Mouse (Mus musculus) olfactory bulb, adult 2 months (tissue): ENCODE results near the gene C77080.

Experiments used
- CTCF ChIP-seq: fragments of 200-500 bp; IDR thresholded peaks from 2 replicates; pipeline ENCODE4 v1.5.1; 2012; ENCODE audit warnings: low read depth, mild to moderate bottlenecking, low read length, moderate library complexity; ENCODE audit not compliant: insufficient read depth
- POLR2A ChIP-seq: fragments of 200-500 bp; IDR thresholded peaks from 2 replicates; pipeline ENCODE4 v1.6.1; 2012; ENCODE audit warnings: mild to moderate bottlenecking, low read depth, low read length, moderate library complexity; ENCODE audit not compliant: insufficient read depth

DNA sequence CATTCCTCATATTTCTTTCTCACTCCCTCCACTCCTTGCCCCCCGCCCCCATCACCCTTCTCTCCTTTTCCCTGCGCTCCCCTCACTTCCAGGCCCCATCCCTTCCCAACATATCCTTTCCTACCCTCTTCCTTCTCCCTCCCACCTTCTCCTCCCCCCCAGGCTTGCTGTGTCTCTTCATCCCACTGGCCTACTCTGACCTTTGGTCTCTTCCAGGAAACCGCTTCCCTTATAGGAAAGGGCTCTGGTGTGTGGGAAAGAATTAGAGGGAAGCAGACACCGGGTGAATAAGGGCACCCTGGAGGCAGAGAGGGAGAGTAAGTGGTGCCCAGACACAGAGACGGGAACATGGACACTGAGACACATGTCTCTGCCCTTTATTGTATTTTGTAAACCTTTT, 69.5 kb downstream of the C77080 start:
- TF ChIP-seq CTCF (no peak), POLR2A (no peak)
